Mouse (Mus musculus) heart, embryonic 11.5 days (tissue): Measurements from ENCODE around the gene Gnptg. TPM values are rescaled to one million over a fixed set of nuclear protein-coding genes. Genes with fewer than 3 reads are reported as not detected.

Source experiments
- ATAC-seq: fragments of 200-750 bp; cut with Nextera tagmentation; replicated peaks from 2 replicates; pipeline ENCODE4 v1.8.0; 2017; ENCODE audit warnings: moderate library complexity; ENCODE audit not compliant: insufficient number of reproducible peaks, low FRiP score, low TSS enrichment
- H3K27ac ChIP-seq: fragments of 300-500 bp; sonication (generic); 2 replicates; pipeline ENCODE4 v1.5.1; 2014; ENCODE audit warnings: mild to moderate bottlenecking, low read depth, low read length
- H3K27me3 ChIP-seq: fragments of 300-500 bp; sonication (generic); 2 replicates; pipeline ENCODE4 v1.6.1; 2014; ENCODE audit warnings: mild to moderate bottlenecking, low read length, mixed read lengths; ENCODE audit not compliant: control insufficient read depth, insufficient read depth
- H3K36me3 ChIP-seq: fragments of 300-500 bp; sonication (generic); 2 replicates; pipeline ENCODE4 v1.6.1; 2014; ENCODE audit warnings: mild to moderate bottlenecking, low read length, moderate library complexity, mixed read lengths; ENCODE audit not compliant: control insufficient read depth, insufficient read depth
- H3K4me1 ChIP-seq: fragments of 300-500 bp; sonication (generic); 2 replicates; pipeline ENCODE4 v1.6.1; 2014; ENCODE audit warnings: low read length; ENCODE audit not compliant: control insufficient read depth, insufficient read depth
- H3K4me2 ChIP-seq: fragments of 300-500 bp; sonication (generic); 2 replicates; pipeline ENCODE4 v1.6.1; 2014; ENCODE audit warnings: mild to moderate bottlenecking, moderate library complexity
- H3K4me3 ChIP-seq: fragments of 300-500 bp; sonication (generic); 2 replicates; pipeline ENCODE4 v1.5.1; 2014; ENCODE audit warnings: low read depth, low read length
- H3K9ac ChIP-seq: fragments of 300-500 bp; sonication (generic); 2 replicates; pipeline ENCODE4 v1.6.1; 2014; ENCODE audit warnings: mild to moderate bottlenecking, low read depth, low read length, moderate library complexity
- H3K9me3 ChIP-seq: fragments of 300-500 bp; sonication (generic); replicated peaks from 2 replicates; pipeline ENCODE4 v1.6.1; 2016; ENCODE audit warnings: low read length; ENCODE audit not compliant: control insufficient read depth
- WGBS: fragments of 180-500 bp; shearing (Covaris S2); extraction: QIAGEN DNeasy Blood & Tissue Kit; methylation state at CpG from one replicate; pipeline ENCODE4 v1.1.7; 2014; ENCODE audit not compliant: insufficient replicate concordance; 5-methylcytosine and 5-hydroxymethylcytosine counted together
- polyA plus RNA-seq: library from polyadenylated mRNA; unstranded; fragments of >200 nt; fragmentation: Nextera tagmentation; extraction: Ambion mirVana; gene quantifications from 2 replicates; pipeline ENCODE4 v1.2.1, GENCODE M21; 2014

Gene Gnptg
- polyA plus RNA-seq, 1 experiment from 2014 or later, result 22.6 TPM

DNA sequence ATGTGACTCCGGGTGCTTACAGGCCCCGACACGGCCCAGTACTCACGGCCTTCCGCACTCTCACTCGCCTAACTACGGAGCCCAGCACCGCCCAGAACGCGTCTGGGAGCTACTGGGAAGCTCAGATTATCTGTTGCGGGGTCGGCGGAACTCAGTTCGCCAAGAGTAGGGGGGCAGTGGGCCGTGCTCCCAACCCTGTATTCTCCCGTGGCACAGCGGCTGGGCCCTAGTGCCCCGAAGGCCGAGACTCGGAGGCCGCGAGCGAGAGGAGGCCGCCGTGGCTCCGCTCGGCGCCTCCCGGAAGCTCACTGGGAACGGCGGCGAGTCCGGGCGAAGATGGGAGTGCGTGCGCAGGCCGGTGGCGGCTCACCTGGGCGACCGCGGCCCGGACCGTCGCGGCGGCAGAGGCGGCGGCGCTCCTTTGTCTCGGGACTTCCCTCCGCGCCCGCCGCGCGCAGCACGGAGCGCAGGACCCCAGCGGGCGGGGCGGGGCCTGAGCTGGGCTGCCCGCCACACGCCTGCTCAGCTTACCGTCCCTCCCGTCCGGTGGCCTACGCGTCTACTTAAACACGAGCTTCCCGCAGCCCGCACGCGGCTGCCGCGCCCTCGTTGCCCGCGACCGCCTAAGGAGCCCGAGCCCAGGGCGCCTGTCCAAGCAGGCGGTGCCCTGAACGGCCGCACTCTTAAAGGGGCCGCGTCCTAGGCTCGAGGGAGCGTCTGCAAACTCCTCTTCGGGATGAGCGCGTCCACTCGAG, 33.2 kb upstream of the Gnptg start:
- Histone ChIP-seq H3K36me3 (peaks cover 8% of the 10 kb centered on the region), H3K4me3 (peak overlapping the region; percentile 94), H3K27me3 (no peaks in the 10 kb centered on the region), H3K27ac (peak overlapping the region; percentile 99), H3K9ac (peak overlapping the region; percentile 99), H3K4me2 (peak overlapping the region; percentile 95), H3K4me1 (peaks cover 18% of the 10 kb centered on the region), H3K9me3 (no peaks in the 10 kb centered on the region)
- ATAC-seq, result peak; percentile 86
- under 1% methylated on average over 80 of the region's 92 CpGs for WGBS

DNA sequence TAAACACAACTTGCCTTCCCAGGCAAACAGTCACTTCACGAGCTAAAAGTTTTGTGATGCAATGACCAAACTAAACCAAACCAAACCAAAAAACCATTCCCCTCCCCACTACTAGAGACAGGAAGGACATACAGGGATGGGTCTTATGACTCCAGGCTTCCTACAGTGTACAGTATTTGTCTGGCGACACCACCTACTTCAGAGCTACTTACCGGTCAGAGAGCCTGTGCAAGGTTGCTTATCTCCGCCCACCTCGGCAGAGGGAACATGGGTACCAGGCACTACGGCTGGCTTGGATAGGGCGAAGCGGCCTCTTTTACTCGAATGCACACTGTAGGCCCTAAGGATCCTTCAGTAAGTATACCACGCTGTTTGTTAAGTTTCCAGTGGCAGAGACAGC, 32.4 kb upstream of the Gnptg start:
- Histone ChIP-seq H3K4me1 (peaks cover 18% of the 10 kb centered on the region), H3K9ac (peak overlapping the region; percentile 99), H3K27ac (peak overlapping the region; percentile 99), H3K9me3 (no peaks in the 10 kb centered on the region), H3K4me2 (peak overlapping the region; percentile 95), H3K27me3 (no peaks in the 10 kb centered on the region), H3K4me3 (peak overlapping the region; percentile 94), H3K36me3 (peaks cover 16% of the 10 kb centered on the region)
- no peak for ATAC-seq
- under 1% methylated on average over 10 of the region's 10 CpGs for WGBS

DNA sequence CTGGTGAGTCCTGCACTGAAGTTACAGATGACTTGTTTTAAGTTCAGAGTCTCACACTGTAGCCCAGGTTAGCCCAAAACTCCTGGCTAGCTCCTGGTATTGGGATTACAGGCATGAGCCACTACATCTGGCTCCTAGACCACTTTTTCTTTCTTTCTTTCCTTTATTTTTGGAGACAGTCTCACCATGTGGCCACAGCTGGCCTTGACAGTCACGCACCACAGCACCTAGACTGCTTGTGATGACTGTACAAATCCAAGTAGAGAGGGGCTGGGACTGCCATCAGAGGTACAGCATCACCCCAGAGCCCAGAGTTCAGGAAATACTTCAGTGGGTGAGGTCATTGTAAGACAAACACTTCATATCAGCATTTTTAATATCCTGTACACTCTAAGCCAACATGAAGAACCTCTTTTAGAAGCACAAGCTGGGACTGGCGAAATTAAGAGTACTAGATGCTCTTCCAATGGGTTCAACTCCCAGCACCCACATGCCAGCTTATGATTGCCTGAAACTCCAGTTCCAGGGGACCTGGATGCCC, 30.9 kb upstream of the Gnptg start:
- ATAC-seq, result no peak
- H3K9ac ChIP-seq, result peak overlapping the region; percentile 99
- WGBS, result 67% methylated on average over 2 of the region's 2 CpGs
- H3K4me3 ChIP-seq, result peak overlapping the region; percentile 94; the same call in 1 of the 2 replicates
- H3K4me1 ChIP-seq, result peaks cover 18% of the 10 kb centered on the region
- H3K36me3 ChIP-seq, result peaks cover 26% of the 10 kb centered on the region
- H3K27ac ChIP-seq, result no peak overlapping the region
- no peaks in the 10 kb centered on the region for H3K9me3 ChIP-seq
- H3K4me2 ChIP-seq, result peak overlapping the region; percentile 95
- H3K27me3 ChIP-seq, result no peaks in the 10 kb centered on the region

DNA sequence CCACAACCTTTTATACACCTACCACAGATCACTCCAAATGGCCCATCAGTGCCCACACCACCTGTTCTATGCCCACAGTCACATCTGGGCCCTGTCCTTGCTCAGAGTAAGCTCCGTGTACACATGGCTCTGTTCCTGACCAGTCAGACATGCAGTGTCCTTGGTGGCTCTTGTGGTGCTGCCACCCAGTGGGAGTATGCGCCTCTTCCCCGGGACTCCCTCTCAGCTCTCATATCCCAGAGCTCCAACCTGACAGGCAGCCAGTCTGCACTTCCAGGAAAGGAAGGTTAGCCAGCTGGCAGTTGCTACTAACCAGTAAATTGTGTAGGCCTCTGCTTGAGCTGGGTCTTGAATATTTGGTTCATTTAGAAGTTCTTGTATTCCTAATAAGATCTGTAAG, 24.5 kb upstream of the Gnptg start:
- no peaks in the 10 kb centered on the region for H3K4me1 ChIP-seq
- ATAC-seq, result no peak
- H3K9ac ChIP-seq, result no peak overlapping the region
- H3K27ac ChIP-seq, result no peak overlapping the region
- H3K36me3 ChIP-seq, result peaks cover 57% of the 10 kb centered on the region
- H3K9me3 ChIP-seq, result no peaks in the 10 kb centered on the region
- WGBS, result 72% methylated on average over 3 of the region's 3 CpGs
- no peak overlapping the region for H3K4me2 ChIP-seq
- no peak overlapping the region for H3K4me3 ChIP-seq
- H3K27me3 ChIP-seq, result no peaks in the 10 kb centered on the region

DNA sequence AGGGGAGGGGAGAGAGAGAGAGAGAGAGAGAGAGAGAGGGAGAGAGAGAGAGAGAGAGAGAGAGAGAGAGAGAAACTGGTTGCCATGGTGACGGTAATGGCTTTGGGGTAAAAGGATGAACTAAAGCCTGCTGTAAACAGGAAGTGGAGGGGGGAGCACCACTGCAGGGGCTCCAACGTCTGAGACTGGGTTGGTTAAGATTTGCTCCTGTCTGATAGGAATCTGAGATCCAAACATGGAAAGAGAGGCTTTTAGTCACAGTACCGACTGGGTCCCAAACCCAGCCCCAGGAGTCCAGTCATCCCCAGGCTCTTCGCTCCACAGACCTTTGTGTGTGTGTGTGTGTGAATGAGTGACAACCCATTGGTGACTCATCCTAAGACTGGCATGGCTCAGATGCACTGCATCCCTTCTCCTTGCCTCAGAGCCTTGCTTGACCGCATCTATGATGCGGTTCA, 17.9 kb upstream of the Gnptg start:
- WGBS, result 50% methylated on average over 6 of the region's 6 CpGs
- H3K9ac ChIP-seq, result no peak overlapping the region
- peaks cover 36% of the 10 kb centered on the region for H3K27me3 ChIP-seq
- peaks cover 10% of the 10 kb centered on the region for H3K4me1 ChIP-seq
- ATAC-seq, result no peak
- H3K4me2 ChIP-seq, result no peak overlapping the region
- H3K27ac ChIP-seq, result no peak overlapping the region
- no peaks in the 10 kb centered on the region for H3K9me3 ChIP-seq
- peaks cover 14% of the 10 kb centered on the region for H3K36me3 ChIP-seq
- no peak overlapping the region for H3K4me3 ChIP-seq

DNA sequence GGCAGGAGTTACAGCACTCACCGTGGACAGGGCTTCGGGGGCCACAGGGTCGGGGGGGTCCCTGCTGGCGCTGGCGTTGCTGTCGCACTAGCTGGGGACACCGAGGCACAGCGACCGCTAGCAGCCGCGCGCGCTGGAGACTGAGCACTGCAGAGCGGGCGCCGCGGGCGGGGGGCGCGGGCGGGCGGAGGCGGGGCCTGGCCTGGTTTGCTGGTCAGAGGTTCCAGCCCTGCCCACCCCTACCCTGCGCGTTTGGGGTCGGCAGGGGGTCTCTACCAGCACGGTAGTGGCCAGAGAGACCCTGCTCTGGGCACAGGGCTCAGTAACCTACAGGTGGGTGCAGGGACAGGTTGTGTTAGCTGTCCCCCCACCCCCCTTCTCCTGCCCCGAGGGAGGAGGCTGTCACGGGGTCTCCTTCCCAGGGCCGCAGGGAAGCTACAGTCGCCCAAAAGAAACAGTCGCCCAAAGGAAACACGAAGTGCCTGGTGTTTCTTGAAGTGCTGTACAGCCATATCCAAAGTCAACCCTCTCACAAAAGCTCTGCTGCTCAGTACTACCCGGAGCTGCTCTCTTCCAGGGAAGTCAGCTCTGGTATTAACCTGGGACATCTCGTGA, 16.3 kb upstream of the Gnptg start, which contains the start of gene Baiap3:
Baiap3 (minus strand) TSS at position 225 of the 615 bp plus-strand sequence.
- WGBS, result 3% methylated on average over 30 of the region's 35 CpGs
- Histone ChIP-seq H3K4me3 (peak within 1 kb of the TSS; percentile 43), H3K4me1 (peaks cover 10% of the 10 kb centered on the region), H3K27me3 (peaks cover 48% of the 10 kb centered on the region), H3K9me3 (no peaks in the 10 kb centered on the region), H3K4me2 (peak within 1 kb of the TSS; percentile 82), H3K27ac (no peak within 1 kb of the TSS), H3K9ac (peak within 1 kb of the TSS; percentile 54), H3K36me3 (peaks cover 9% of the 10 kb centered on the region; the same call in 1 of the 2 replicates)
- peak; percentile 51; the same call in 1 of the 2 replicates for ATAC-seq

DNA sequence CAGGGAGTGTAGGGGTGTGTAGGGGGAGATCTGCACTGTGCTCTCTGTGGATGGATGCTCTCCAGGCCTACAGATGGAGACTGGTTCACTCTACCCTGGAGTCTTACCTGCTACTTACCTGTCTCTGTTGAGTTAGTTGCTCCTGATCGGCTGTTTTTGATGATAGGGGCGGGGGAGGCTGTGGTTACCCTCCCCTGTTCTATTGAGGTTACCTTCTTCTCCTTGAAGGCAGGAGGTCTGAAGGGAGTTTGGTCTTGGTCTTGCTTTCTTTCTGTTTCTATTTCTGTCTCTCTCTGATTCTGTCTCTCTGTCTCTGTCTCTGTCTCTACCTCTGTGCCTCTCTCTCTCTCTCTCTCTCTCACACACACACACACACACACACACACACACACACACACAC, 15.2 kb upstream of the Gnptg start:
- peaks cover 53% of the 10 kb centered on the region for H3K27me3 ChIP-seq
- H3K4me3 ChIP-seq, result no peak overlapping the region
- WGBS, result 49% methylated on average over 2 of the region's 2 CpGs
- H3K4me2 ChIP-seq, result no peak overlapping the region
- H3K4me1 ChIP-seq, result peaks cover 10% of the 10 kb centered on the region
- H3K36me3 ChIP-seq, result peaks cover 8% of the 10 kb centered on the region; the same call in 1 of the 2 replicates
- no peaks in the 10 kb centered on the region for H3K9me3 ChIP-seq
- H3K27ac ChIP-seq, result no peak overlapping the region
- ATAC-seq, result no peak
- H3K9ac ChIP-seq, result no peak overlapping the region

DNA sequence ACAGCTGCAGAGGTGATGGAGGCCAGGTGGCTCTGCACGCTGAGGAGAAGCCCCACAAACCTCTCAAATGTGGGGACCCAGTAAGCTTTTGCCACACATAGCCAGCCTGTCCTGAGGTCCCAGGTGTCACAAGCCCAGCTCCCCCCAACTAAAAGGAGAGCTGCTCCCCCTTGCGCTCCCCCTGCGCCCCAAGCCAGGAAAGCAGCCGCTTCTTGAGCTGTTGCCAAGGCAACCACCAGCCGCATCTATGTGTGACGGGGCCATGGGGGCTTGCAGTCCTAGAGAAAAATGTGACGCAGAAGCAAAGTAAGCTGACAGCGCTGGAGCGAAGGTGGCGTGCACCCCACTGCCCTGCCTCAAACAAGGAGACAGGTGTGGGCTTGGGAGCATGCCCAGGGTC, 13.8 kb upstream of the Gnptg start:
- Histone ChIP-seq H3K4me3 (no peak overlapping the region), H3K9me3 (no peaks in the 10 kb centered on the region), H3K9ac (no peak overlapping the region), H3K4me2 (no peak overlapping the region), H3K27ac (no peak overlapping the region), H3K27me3 (peaks cover 53% of the 10 kb centered on the region), H3K36me3 (0 out of 2 replicates have a peak, but pooled peaks cover 2% of the 10 kb centered on the region), H3K4me1 (peaks cover 10% of the 10 kb centered on the region)
- ATAC-seq, result no peak
- WGBS, result 34% methylated on average over 10 of the region's 10 CpGs
